Mouse (Mus musculus) lung, embryonic 16.5 days (tissue): ENCODE results near the gene Oxsr1. TPM values are rescaled to one million over a fixed set of nuclear protein-coding genes. Genes with fewer than 3 reads are reported as not detected.
"Not testable (repeated sequence)": the region's sequence is repeated elsewhere in the genome, so short reads cannot be mapped to it uniquely, and the experiment has no call there.

Experiments
- ATAC-seq: fragments of 200-750 bp; cut with Nextera tagmentation; 2 replicates; pipeline ENCODE4 v1.8.0; 2017; ENCODE audit warnings: low read depth, mild to moderate bottlenecking, moderate library complexity
- H3K27ac ChIP-seq: fragments of 300-500 bp; sonication (generic); 2 replicates; pipeline ENCODE4 v1.5.1; 2014; ENCODE audit warnings: mild to moderate bottlenecking, control low read depth, low read length
- H3K27me3 ChIP-seq: fragments of 300-500 bp; sonication (generic); 2 replicates; pipeline ENCODE4 v1.6.1; 2014; ENCODE audit warnings: low read depth, low read length, mixed read lengths; ENCODE audit not compliant: control insufficient read depth, insufficient read depth
- H3K36me3 ChIP-seq: fragments of 300-500 bp; sonication (generic); 2 replicates; pipeline ENCODE4 v1.6.1; 2014; ENCODE audit warnings: low read length; ENCODE audit not compliant: control insufficient read depth, insufficient read depth
- H3K4me1 ChIP-seq: fragments of 300-500 bp; sonication (generic); replicated peaks from 2 replicates; pipeline ENCODE4 v1.6.1; 2014; ENCODE audit warnings: low read length, mixed read lengths; ENCODE audit not compliant: control insufficient read depth, insufficient read depth
- H3K4me2 ChIP-seq: fragments of 300-500 bp; sonication (generic); 2 replicates; pipeline ENCODE4 v1.6.1; 2014; ENCODE audit warnings: low read depth, low read length, control low read depth
- H3K4me3 ChIP-seq: fragments of 300-500 bp; sonication (generic); 2 replicates; pipeline ENCODE4 v1.5.1; 2014; ENCODE audit warnings: mild to moderate bottlenecking, low read length, control low read depth
- H3K9ac ChIP-seq: fragments of 300-500 bp; sonication (generic); 2 replicates; pipeline ENCODE4 v1.6.1; 2014; ENCODE audit warnings: low read length, control low read depth
- H3K9me3 ChIP-seq: fragments of 300-500 bp; sonication (generic); 2 replicates; pipeline ENCODE4 v1.6.1; 2016; ENCODE audit warnings: low read length; ENCODE audit not compliant: control insufficient read depth
- WGBS: fragments of 180-500 bp; shearing (Covaris S2); extraction: QIAGEN DNeasy Blood & Tissue Kit; methylation state at CpG from one replicate; pipeline ENCODE4 v1.1.7; 2014; 5-methylcytosine and 5-hydroxymethylcytosine counted together
- polyA plus RNA-seq: library from polyadenylated mRNA; unstranded; fragments of >200 nt; fragmentation: Nextera tagmentation; extraction: Ambion mirVana; gene quantifications from 2 replicates; pipeline ENCODE4 v1.2.1, GENCODE M21; 2015

Gene Oxsr1
- polyA plus RNA-seq, 1 experiment from 2014 or later: 9.3 TPM

DNA sequence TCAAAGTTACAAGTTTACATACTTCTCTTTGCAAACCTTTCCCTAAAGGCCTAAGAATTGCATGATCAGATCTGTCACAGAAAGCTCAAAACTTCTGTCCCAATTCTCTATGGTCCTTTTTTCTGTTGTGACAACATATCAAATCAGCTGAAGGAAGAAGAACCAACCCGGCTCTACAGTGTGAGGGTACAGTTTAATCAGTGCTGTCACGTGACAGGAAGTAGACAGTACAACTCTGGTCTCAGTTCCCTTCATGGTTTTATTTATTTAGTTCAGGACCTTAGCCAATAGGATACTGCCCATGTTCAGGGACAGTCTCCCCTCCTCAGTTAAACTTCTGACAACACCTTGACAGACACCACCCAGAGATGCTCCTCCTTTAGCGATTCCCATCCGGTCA lies 102.0 kb downstream of the Oxsr1 start:
- Histone ChIP-seq H3K9me3 (no peaks in the 10 kb centered on the region; the same call in 1 of the 2 replicates), H3K27ac (no peak overlapping the region), H3K36me3 (peaks cover 2% of the 10 kb centered on the region; the same call in 1 of the 2 replicates), H3K4me2 (no peak overlapping the region), H3K27me3 (no peaks in the 10 kb centered on the region), H3K4me1 (no peaks in the 10 kb centered on the region), H3K9ac (no peak overlapping the region), H3K4me3 (no peak overlapping the region)
- ATAC-seq: no peak
- 67% methylated on average over 4 of the region's 4 CpGs for WGBS

GRCm38 (mm10) chr9:119219667-119220066 lies 102.6 kb downstream of the Oxsr1 start:
- peaks cover under 1% of the 10 kb centered on the region; the same call in 1 of the 2 replicates for H3K36me3 ChIP-seq
- no peak overlapping the region for H3K4me2 ChIP-seq
- no peaks in the 10 kb centered on the region for H3K27me3 ChIP-seq
- no peak overlapping the region for H3K4me3 ChIP-seq
- no peak overlapping the region for H3K27ac ChIP-seq
- H3K9ac ChIP-seq: no peak overlapping the region
- H3K9me3 ChIP-seq: no peaks in the 10 kb centered on the region
- H3K4me1 ChIP-seq: no peaks in the 10 kb centered on the region
- ATAC-seq: no peak
- WGBS: 67% methylated on average over 2 of the region's 2 CpGs

DNA sequence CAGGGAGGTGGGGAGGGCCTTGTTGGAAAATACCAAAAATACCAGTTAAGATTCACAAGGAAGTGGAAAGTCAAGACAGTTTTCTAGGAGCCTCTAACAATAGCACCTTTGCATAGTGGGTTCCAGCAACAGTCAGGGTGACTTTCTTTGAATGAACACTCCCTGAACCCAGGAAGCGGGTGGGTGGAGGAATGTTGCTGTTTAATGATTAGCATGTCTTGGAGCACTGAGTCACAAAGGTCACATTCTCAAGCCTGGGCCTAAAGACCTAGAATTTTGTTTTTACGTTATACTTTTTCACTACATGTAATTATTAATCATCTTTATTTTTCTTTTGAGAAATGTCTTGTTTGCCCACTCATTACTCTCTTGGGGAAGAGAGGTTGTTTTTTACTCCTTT lies 106.9 kb downstream of the Oxsr1 start:
- H3K4me1 ChIP-seq, H3K27me3 ChIP-seq, H3K4me2 ChIP-seq, H3K9ac ChIP-seq, H3K4me3 ChIP-seq, H3K36me3 ChIP-seq, H3K9me3 ChIP-seq, ATAC-seq, H3K27ac ChIP-seq: not testable (repeated sequence)
- WGBS: 61% methylated on average over 2 of the region's 2 CpGs

GRCm38 (mm10) chr9:119214601-119215000 lies 107.6 kb downstream of the Oxsr1 start:
- H3K4me1 ChIP-seq: no peaks in the 10 kb centered on the region
- WGBS: 79% methylated on average over 6 of the region's 6 CpGs
- H3K27me3 ChIP-seq: no peaks in the 10 kb centered on the region
- H3K9me3 ChIP-seq: no peaks in the 10 kb centered on the region
- H3K4me3 ChIP-seq: no peak overlapping the region
- no peak for ATAC-seq
- H3K9ac ChIP-seq: no peak overlapping the region
- no peak overlapping the region for H3K27ac ChIP-seq
- no peaks in the 10 kb centered on the region for H3K36me3 ChIP-seq
- no peak overlapping the region for H3K4me2 ChIP-seq

- no peak overlapping the region for H3K9ac ChIP-seq
- H3K4me1 ChIP-seq: no peaks in the 10 kb centered on the region
- no peak overlapping the region for H3K4me3 ChIP-seq
- H3K27me3 ChIP-seq: no peaks in the 10 kb centered on the region
- no peak for ATAC-seq
- no peaks in the 10 kb centered on the region for H3K36me3 ChIP-seq
- WGBS: 73% methylated on average over 8 of the region's 8 CpGs
- H3K9me3 ChIP-seq: no peaks in the 10 kb centered on the region
- H3K27ac ChIP-seq: no peak overlapping the region
- H3K4me2 ChIP-seq: no peak overlapping the region
Observed at GRCm38 (mm10) chr9:119212996-119213395, 109.2 kb downstream of the Oxsr1 start.

DNA sequence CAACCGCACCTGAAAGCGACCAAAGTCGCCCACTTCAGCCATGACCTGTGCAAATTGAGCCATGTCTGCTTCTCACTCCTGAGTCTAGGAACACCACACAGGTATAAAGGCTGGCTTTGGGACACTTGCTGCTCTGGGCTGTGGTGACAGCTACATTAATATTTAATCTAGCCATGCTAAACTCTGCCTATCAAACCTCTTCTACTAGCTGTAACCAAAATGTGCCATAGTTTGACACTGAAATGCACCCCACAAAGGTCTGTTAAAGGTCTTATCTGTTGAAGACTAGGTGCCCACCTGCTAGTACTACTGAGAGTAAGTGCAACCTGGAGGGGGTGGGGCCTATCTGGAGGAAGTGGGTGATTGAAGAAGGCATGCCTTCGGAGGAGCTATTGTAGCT lies 113.2 kb downstream of the Oxsr1 start, which contains the start of gene Slc22a13:
Gene Slc22a13 (minus strand): TSS at position 101 of the 400 bp plus-strand sequence.
- Histone ChIP-seq H3K9me3 (no peaks in the 10 kb centered on the region), H3K4me3 (no peak within 1 kb of the TSS), H3K9ac (no peak within 1 kb of the TSS), H3K27me3 (no peaks in the 10 kb centered on the region), H3K27ac (no peak within 1 kb of the TSS), H3K4me1 (no peaks in the 10 kb centered on the region), H3K36me3 (no peaks in the 10 kb centered on the region), H3K4me2 (no peak within 1 kb of the TSS)
- 90% methylated on average over 4 of the region's 4 CpGs for WGBS
- ATAC-seq: no peak

DNA sequence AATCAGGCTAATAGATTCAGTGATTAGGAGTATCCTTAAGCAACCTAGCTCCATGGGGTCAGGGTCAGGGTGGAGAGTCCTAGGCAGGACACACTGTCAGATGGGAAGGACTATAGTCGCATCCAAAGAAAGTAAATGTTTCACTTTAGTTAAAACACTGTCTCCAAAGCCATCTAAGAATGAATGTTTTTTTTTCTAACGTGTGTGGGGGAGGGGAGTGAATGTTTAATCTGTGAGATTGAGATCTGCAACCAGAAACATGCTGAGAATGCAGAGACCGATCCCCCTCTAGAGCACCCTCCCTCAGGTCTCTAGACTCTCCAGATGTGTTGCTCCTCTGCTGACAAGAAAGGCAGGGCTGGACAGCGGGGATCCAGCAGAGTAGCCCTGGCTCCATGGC lies 115.1 kb downstream of the Oxsr1 start:
- no peak for ATAC-seq

DNA sequence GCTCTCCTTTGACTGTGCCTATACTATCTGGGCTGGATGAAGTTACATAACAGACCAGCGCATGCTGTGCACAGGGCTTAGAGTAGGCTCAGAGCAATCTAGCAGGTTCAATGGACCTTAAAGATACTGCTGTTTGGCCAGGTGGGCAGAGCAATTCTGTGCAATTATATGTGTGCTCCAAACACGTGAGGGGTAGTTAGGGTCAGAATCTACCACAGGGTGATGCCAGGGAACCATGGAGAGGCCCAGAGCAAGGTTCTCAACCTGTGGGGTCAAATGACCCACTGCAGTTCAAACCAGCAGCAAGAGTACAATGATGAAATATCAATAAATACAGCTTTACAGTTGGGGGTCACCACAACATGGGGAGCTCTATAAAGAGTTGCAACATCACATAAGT lies 115.6 kb downstream of the Oxsr1 start:
- Histone ChIP-seq H3K4me2 (no peak overlapping the region), H3K4me1 (no peaks in the 10 kb centered on the region), H3K4me3 (no peak overlapping the region), H3K36me3 (no peaks in the 10 kb centered on the region), H3K27me3 (no peaks in the 10 kb centered on the region), H3K9ac (no peak overlapping the region), H3K9me3 (no peaks in the 10 kb centered on the region), H3K27ac (no peak overlapping the region)
- WGBS: 77% methylated on average over 2 of the region's 2 CpGs
- ATAC-seq: no peak

More for the DNA sequence above, 115.1 kb downstream of the Oxsr1 start:
- H3K4me3 ChIP-seq: no peak overlapping the region
- no peak overlapping the region for H3K4me2 ChIP-seq
- no peaks in the 10 kb centered on the region for H3K4me1 ChIP-seq
- H3K36me3 ChIP-seq: no peaks in the 10 kb centered on the region
- WGBS: 44% methylated on average over 4 of the region's 4 CpGs
- no peak overlapping the region for H3K27ac ChIP-seq
- H3K9me3 ChIP-seq: no peaks in the 10 kb centered on the region
- H3K9ac ChIP-seq: no peak overlapping the region
- no peaks in the 10 kb centered on the region for H3K27me3 ChIP-seq

DNA sequence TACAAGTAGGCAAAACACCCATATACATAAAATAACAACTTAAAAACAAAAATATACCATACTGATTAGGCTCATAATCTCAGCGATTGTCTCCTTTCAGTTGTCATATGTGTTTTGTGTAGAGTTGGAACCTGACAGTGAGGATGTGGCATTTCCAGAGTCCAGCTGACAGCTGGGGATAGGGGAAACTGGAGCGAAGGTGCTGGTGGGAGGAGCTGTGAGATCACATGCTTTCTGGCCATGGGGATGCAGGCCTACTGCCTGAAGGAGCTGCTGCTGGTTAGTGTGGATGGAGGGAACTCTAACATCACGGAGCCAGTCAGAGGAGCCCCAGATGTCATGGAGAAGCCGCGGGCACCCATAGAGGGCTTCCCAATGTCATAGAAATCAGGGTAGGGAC lies 116.5 kb downstream of the Oxsr1 start:
- no peak overlapping the region for H3K4me3 ChIP-seq
- H3K4me1 ChIP-seq: no peaks in the 10 kb centered on the region
- no peak overlapping the region for H3K27ac ChIP-seq
- no peaks in the 10 kb centered on the region for H3K9me3 ChIP-seq
- no peak overlapping the region for H3K9ac ChIP-seq
- no peaks in the 10 kb centered on the region for H3K27me3 ChIP-seq
- H3K4me2 ChIP-seq: no peak overlapping the region
- H3K36me3 ChIP-seq: no peaks in the 10 kb centered on the region
- no peak for ATAC-seq
- WGBS: 80% methylated on average over 5 of the region's 5 CpGs

- Histone ChIP-seq H3K9me3 (no peaks in the 10 kb centered on the region), H3K9ac (no peak overlapping the region), H3K27me3 (no peaks in the 10 kb centered on the region), H3K36me3 (no peaks in the 10 kb centered on the region), H3K4me3 (no peak overlapping the region), H3K4me1 (no peaks in the 10 kb centered on the region), H3K4me2 (no peak overlapping the region), H3K27ac (no peak overlapping the region)
- WGBS: 94% methylated on average over 9 of the region's 9 CpGs
- ATAC-seq: no peak
Observed at GRCm38 (mm10) chr9:119203617-119204016, 118.6 kb downstream of the Oxsr1 start.
